Mouse (Mus musculus): ENCODE results near the gene Skp2. TPM values are rescaled to one million over a fixed set of nuclear protein-coding genes. Genes with fewer than 3 reads are reported as not detected.

Gene Skp2
- polyA plus RNA-seq, 1 experiment from 2014 or later = 15.3 TPM

GRCm38 (mm10) chr15:9100446-9101077, 54.7 kb downstream of the Skp2 start:
- H3K36me3 ChIP-seq (ENCODE audit: control insufficient read depth, insufficient read depth, low read length) = peaks cover 3% of the 10 kb centered on the region; the same call in 1 of the 2 replicates
- H3K9ac ChIP-seq (ENCODE audit: low read depth, low read length) = no peak overlapping the region
- H3K27me3 ChIP-seq (ENCODE audit: control insufficient read depth, insufficient read depth, low read depth, low read length) = no peaks in the 10 kb centered on the region
- 62% methylated on average over 10 of the region's 10 CpGs for WGBS
- no peak overlapping the region for H3K4me3 ChIP-seq (ENCODE audit: low read depth, low read length)
- H3K9me3 ChIP-seq (replicated peaks; ENCODE audit: control insufficient read depth, low read length, poor library complexity, severe bottlenecking) = no peaks in the 10 kb centered on the region
- ATAC-seq = peak; percentile 80
- no peaks in the 10 kb centered on the region for H3K4me1 ChIP-seq (ENCODE audit: control insufficient read depth, insufficient read depth, low read length)
- no peak overlapping the region for H3K4me2 ChIP-seq (ENCODE audit: low read length)
- no peak overlapping the region for H3K27ac ChIP-seq (ENCODE audit: low read length)

- Histone ChIP-seq H3K4me3 (ENCODE audit: low read depth, low read length) (no peak overlapping the region), H3K9ac (ENCODE audit: low read depth, low read length) (no peak overlapping the region), H3K9me3 (replicated peaks; ENCODE audit: control insufficient read depth, low read length, poor library complexity, severe bottlenecking) (no peaks in the 10 kb centered on the region), H3K36me3 (ENCODE audit: control insufficient read depth, insufficient read depth, low read length) (peaks cover 17% of the 10 kb centered on the region), H3K4me2 (ENCODE audit: low read length) (no peak overlapping the region), H3K4me1 (ENCODE audit: control insufficient read depth, insufficient read depth, low read length) (no peaks in the 10 kb centered on the region; the same call in 1 of the 2 replicates), H3K27ac (ENCODE audit: low read length) (no peak overlapping the region), H3K27me3 (ENCODE audit: control insufficient read depth, insufficient read depth, low read depth, low read length) (no peaks in the 10 kb centered on the region)
- ATAC-seq = no peak
- WGBS = 85% methylated on average over 4 of the region's 4 CpGs
Observed at GRCm38 (mm10) chr15:9096865-9097264, 58.4 kb downstream of the Skp2 start.

GRCm38 (mm10) chr15:9094366-9094750, 60.9 kb downstream of the Skp2 start:
- H3K4me3 ChIP-seq (ENCODE audit: low read depth, low read length) = no peak overlapping the region
- peak; percentile 76; the same call in 1 of the 2 replicates for ATAC-seq
- no peak overlapping the region for H3K27ac ChIP-seq (ENCODE audit: low read length)
- no peaks in the 10 kb centered on the region for H3K27me3 ChIP-seq (ENCODE audit: control insufficient read depth, insufficient read depth, low read depth, low read length)
- no peaks in the 10 kb centered on the region; the same call in 1 of the 2 replicates for H3K4me1 ChIP-seq (ENCODE audit: control insufficient read depth, insufficient read depth, low read length)
- no peak overlapping the region for H3K4me2 ChIP-seq (ENCODE audit: low read length)
- WGBS = 26% methylated on average over 13 of the region's 13 CpGs
- peaks cover 14% of the 10 kb centered on the region for H3K36me3 ChIP-seq (ENCODE audit: control insufficient read depth, insufficient read depth, low read length)
- no peak overlapping the region for H3K9ac ChIP-seq (ENCODE audit: low read depth, low read length)
- no peaks in the 10 kb centered on the region for H3K9me3 ChIP-seq (replicated peaks; ENCODE audit: control insufficient read depth, low read length, poor library complexity, severe bottlenecking)

GRCm38 (mm10) chr15:9093598-9094365, 61.4 kb downstream of the Skp2 start:
- Histone ChIP-seq H3K27me3 (ENCODE audit: control insufficient read depth, insufficient read depth, low read depth, low read length) (no peaks in the 10 kb centered on the region), H3K4me2 (ENCODE audit: low read length) (no peak overlapping the region), H3K4me1 (ENCODE audit: control insufficient read depth, insufficient read depth, low read length) (no peaks in the 10 kb centered on the region; the same call in 1 of the 2 replicates), H3K36me3 (ENCODE audit: control insufficient read depth, insufficient read depth, low read length) (peaks cover 14% of the 10 kb centered on the region), H3K9me3 (replicated peaks; ENCODE audit: control insufficient read depth, low read length, poor library complexity, severe bottlenecking) (no peaks in the 10 kb centered on the region), H3K27ac (ENCODE audit: low read length) (no peak overlapping the region), H3K9ac (ENCODE audit: low read depth, low read length) (no peak overlapping the region), H3K4me3 (ENCODE audit: low read depth, low read length) (no peak overlapping the region)
- WGBS = 78% methylated on average over 11 of the region's 11 CpGs
- ATAC-seq = no peak

- H3K27me3 ChIP-seq (ENCODE audit: control insufficient read depth, insufficient read depth, low read depth, low read length) = no peaks in the 10 kb centered on the region
- H3K36me3 ChIP-seq (ENCODE audit: control insufficient read depth, insufficient read depth, low read length) = peaks cover 14% of the 10 kb centered on the region
- no peaks in the 10 kb centered on the region; the same call in 1 of the 2 replicates for H3K4me1 ChIP-seq (ENCODE audit: control insufficient read depth, insufficient read depth, low read length)
- no peaks in the 10 kb centered on the region for H3K9me3 ChIP-seq (replicated peaks; ENCODE audit: control insufficient read depth, low read length, poor library complexity, severe bottlenecking)
- no peak overlapping the region for H3K4me2 ChIP-seq (ENCODE audit: low read length)
- no peak overlapping the region for H3K9ac ChIP-seq (ENCODE audit: low read depth, low read length)
- H3K4me3 ChIP-seq (ENCODE audit: low read depth, low read length) = no peak overlapping the region
- no peak overlapping the region for H3K27ac ChIP-seq (ENCODE audit: low read length)
- ATAC-seq = no peak
- WGBS = 94% methylated on average over 5 of the region's 5 CpGs
Observed at GRCm38 (mm10) chr15:9090662-9091061, 64.6 kb downstream of the Skp2 start.

- no peaks in the 10 kb centered on the region for H3K9me3 ChIP-seq (replicated peaks; ENCODE audit: control insufficient read depth, low read length, poor library complexity, severe bottlenecking)
- H3K36me3 ChIP-seq (ENCODE audit: control insufficient read depth, insufficient read depth, low read length) = peaks cover 14% of the 10 kb centered on the region
- no peak overlapping the region for H3K4me2 ChIP-seq (ENCODE audit: low read length)
- no peaks in the 10 kb centered on the region for H3K27me3 ChIP-seq (ENCODE audit: control insufficient read depth, insufficient read depth, low read depth, low read length)
- no peak overlapping the region for H3K9ac ChIP-seq (ENCODE audit: low read depth, low read length)
- H3K4me3 ChIP-seq (ENCODE audit: low read depth, low read length) = no peak overlapping the region
- 4% methylated on average over 2 of the region's 2 CpGs for WGBS
- ATAC-seq = no peak
- no peak overlapping the region for H3K27ac ChIP-seq (ENCODE audit: low read length)
- H3K4me1 ChIP-seq (ENCODE audit: control insufficient read depth, insufficient read depth, low read length) = no peaks in the 10 kb centered on the region; the same call in 1 of the 2 replicates
Observed at GRCm38 (mm10) chr15:9089136-9089720, 66.0 kb downstream of the Skp2 start.

- H3K4me3 ChIP-seq (ENCODE audit: low read depth, low read length) = no peak overlapping the region
- 72% methylated on average over 8 of the region's 8 CpGs for WGBS
- peaks cover 12% of the 10 kb centered on the region for H3K36me3 ChIP-seq (ENCODE audit: control insufficient read depth, insufficient read depth, low read length)
- no peaks in the 10 kb centered on the region for H3K4me1 ChIP-seq (ENCODE audit: control insufficient read depth, insufficient read depth, low read length)
- no peak overlapping the region for H3K4me2 ChIP-seq (ENCODE audit: low read length)
- no peaks in the 10 kb centered on the region for H3K9me3 ChIP-seq (replicated peaks; ENCODE audit: control insufficient read depth, low read length, poor library complexity, severe bottlenecking)
- H3K27me3 ChIP-seq (ENCODE audit: control insufficient read depth, insufficient read depth, low read depth, low read length) = no peaks in the 10 kb centered on the region
- H3K9ac ChIP-seq (ENCODE audit: low read depth, low read length) = no peak overlapping the region
- no peak for ATAC-seq
- no peak overlapping the region for H3K27ac ChIP-seq (ENCODE audit: low read length)
Observed at GRCm38 (mm10) chr15:9088683-9089072, 66.5 kb downstream of the Skp2 start.

- Histone ChIP-seq H3K27me3 (ENCODE audit: control insufficient read depth, insufficient read depth, low read depth, low read length) (no peaks in the 10 kb centered on the region), H3K9ac (ENCODE audit: low read depth, low read length) (no peak overlapping the region), H3K4me1 (ENCODE audit: control insufficient read depth, insufficient read depth, low read length) (no peaks in the 10 kb centered on the region), H3K27ac (ENCODE audit: low read length) (no peak overlapping the region), H3K36me3 (ENCODE audit: control insufficient read depth, insufficient read depth, low read length) (peaks cover 7% of the 10 kb centered on the region; the same call in 1 of the 2 replicates), H3K4me3 (ENCODE audit: low read depth, low read length) (no peak overlapping the region), H3K4me2 (ENCODE audit: low read length) (no peak overlapping the region), H3K9me3 (replicated peaks; ENCODE audit: control insufficient read depth, low read length, poor library complexity, severe bottlenecking) (no peaks in the 10 kb centered on the region)
- ATAC-seq = 0 out of 2 replicates have a peak, but pooled peaks have one; percentile 21
- 84% methylated on average over 17 of the region's 17 CpGs for WGBS
Observed at GRCm38 (mm10) chr15:9087895-9088682, 67.1 kb downstream of the Skp2 start.

Data from midbrain, embryonic 16.5 days (tissue).